Mouse (Mus musculus) hindbrain, embryonic 14.5 days (tissue): Measurements from ENCODE around the gene Ndufc1. TPM values are rescaled to one million over a fixed set of nuclear protein-coding genes. Genes with fewer than 3 reads are reported as not detected.
"Not testable (repeated sequence)": the region's sequence is repeated elsewhere in the genome, so short reads cannot be mapped to it uniquely, and the experiment has no call there.

Experiments
- ATAC-seq: fragments of 200-750 bp; cut with Nextera tagmentation; 2 replicates; pipeline ENCODE4 v1.8.0; 2017; ENCODE audit warnings: moderate number of reproducible peaks, mild to moderate bottlenecking, moderate TSS enrichment, moderate library complexity; ENCODE audit not compliant: low FRiP score
- DNase-seq: peaks from one replicate; pipeline ENCODE4 v3.0.0-alpha.2; 2015; ENCODE audit warnings: low spot score
- H3K27ac ChIP-seq: fragments of 300-500 bp; sonication (generic); 2 replicates; pipeline ENCODE4 v1.5.1; 2014; ENCODE audit warnings: mild to moderate bottlenecking, moderate library complexity
- H3K27me3 ChIP-seq: fragments of 300-500 bp; sonication (generic); 2 replicates; pipeline ENCODE4 v1.6.1; 2014; ENCODE audit warnings: mild to moderate bottlenecking, low read length, mixed read lengths; ENCODE audit not compliant: control insufficient read depth, insufficient read depth
- H3K36me3 ChIP-seq: fragments of 300-500 bp; sonication (generic); replicated peaks from 2 replicates; pipeline ENCODE4 v1.6.1; 2014; ENCODE audit not compliant: control insufficient read depth, insufficient read depth
- H3K4me1 ChIP-seq: fragments of 300-500 bp; sonication (generic); replicated peaks from 2 replicates; pipeline ENCODE4 v1.6.1; 2014; ENCODE audit warnings: antibody characterized with exemption, low read length, mixed read lengths; ENCODE audit not compliant: control insufficient read depth, insufficient read depth
- H3K4me2 ChIP-seq: fragments of 300-500 bp; sonication (generic); replicated peaks from 2 replicates; pipeline ENCODE4 v1.6.1; 2014; ENCODE audit warnings: mild to moderate bottlenecking, moderate library complexity
- H3K4me3 ChIP-seq: fragments of 300-500 bp; sonication (generic); replicated peaks from 2 replicates; pipeline ENCODE4 v1.5.1; 2014; ENCODE audit warnings: mild to moderate bottlenecking, low read length
- H3K9ac ChIP-seq: fragments of 300-500 bp; sonication (generic); 2 replicates; pipeline ENCODE4 v1.6.1; 2014
- H3K9me3 ChIP-seq: fragments of 300-500 bp; sonication (generic); 2 replicates; pipeline ENCODE4 v1.6.1; 2016; ENCODE audit warnings: low read length; ENCODE audit not compliant: control insufficient read depth
- WGBS: fragments of 180-500 bp; shearing (Covaris S2); extraction: QIAGEN DNeasy Blood & Tissue Kit; methylation state at CpG from one replicate; pipeline ENCODE4 v1.1.7; 2014; 5-methylcytosine and 5-hydroxymethylcytosine counted together
- polyA plus RNA-seq: library from polyadenylated mRNA; unstranded; fragments of >200 nt; fragmentation: Nextera tagmentation; extraction: Ambion mirVana; gene quantifications from 2 replicates; pipeline ENCODE4 v1.2.1, GENCODE M21; 2014

The Ndufc1 gene
- polyA plus RNA-seq, 1 experiment from 2014 or later, result 914 TPM

- H3K36me3 ChIP-seq, result peaks cover 5% of the 10 kb centered on the region; the same call in 1 of the 2 replicates
- no peak overlapping the region for H3K4me3 ChIP-seq
- H3K4me2 ChIP-seq, result no peak overlapping the region
- DNase-seq (no peak), ATAC-seq (no peak)
- H3K27me3 ChIP-seq, result peaks cover 32% of the 10 kb centered on the region
- 15% methylated on average over 3 of the region's 3 CpGs for WGBS
- no peak overlapping the region for H3K27ac ChIP-seq
- H3K9ac ChIP-seq, result no peak overlapping the region
- H3K9me3 ChIP-seq, result no peaks in the 10 kb centered on the region
- H3K4me1 ChIP-seq, result no peaks in the 10 kb centered on the region; the same call in 1 of the 2 replicates
These were observed 10.1 kb downstream of the Ndufc1 start for GRCm38 (mm10) chr3:51398667-51399066.

- no peak overlapping the region for H3K27ac ChIP-seq
- 46% methylated on average over 15 of the region's 15 CpGs for WGBS
- no peaks in the 10 kb centered on the region for H3K9me3 ChIP-seq
- DNase-seq (no peak), ATAC-seq (no peak)
- no peak overlapping the region for H3K9ac ChIP-seq
- no peak overlapping the region for H3K4me2 ChIP-seq
- H3K36me3 ChIP-seq, result no peaks in the 10 kb centered on the region
- peaks cover 32% of the 10 kb centered on the region for H3K27me3 ChIP-seq
- no peaks in the 10 kb centered on the region; the same call in 1 of the 2 replicates for H3K4me1 ChIP-seq
- no peak overlapping the region for H3K4me3 ChIP-seq
These were observed 11.0 kb downstream of the Ndufc1 start for GRCm38 (mm10) chr3:51397700-51398299.

- H3K4me3 ChIP-seq, result peak within 1 kb of the TSS; percentile 41
- no peaks in the 10 kb centered on the region for H3K9me3 ChIP-seq
- ATAC-seq, result peak; percentile 73
- WGBS, result 3% methylated on average over 41 of the region's 41 CpGs
- no peak for DNase-seq
- peak within 1 kb of the TSS; percentile 47; the same call in 1 of the 2 replicates for H3K9ac ChIP-seq
- no peak within 1 kb of the TSS for H3K27ac ChIP-seq
- H3K27me3 ChIP-seq, result peaks cover 32% of the 10 kb centered on the region
- H3K36me3 ChIP-seq, result no peaks in the 10 kb centered on the region
- no peaks in the 10 kb centered on the region; the same call in 1 of the 2 replicates for H3K4me1 ChIP-seq
- peak within 1 kb of the TSS; percentile 72 for H3K4me2 ChIP-seq
These were observed 12.3 kb downstream of the Ndufc1 start, which contains the start of gene Mgarp for GRCm38 (mm10) chr3:51396219-51397068. Gene Mgarp, minus strand, starts transcription at chr3:51396738.

GRCm38 (mm10) chr3:51395461-51396145, 13.2 kb downstream of the Ndufc1 start:
- Histone ChIP-seq H3K27ac (no peak overlapping the region), H3K36me3 (no peaks in the 10 kb centered on the region), H3K4me2 (no peak overlapping the region; the same call in 1 of the 2 replicates), H3K9me3 (no peaks in the 10 kb centered on the region), H3K27me3 (peaks cover 32% of the 10 kb centered on the region), H3K9ac (no peak overlapping the region), H3K4me3 (no peak overlapping the region), H3K4me1 (no peaks in the 10 kb centered on the region; the same call in 1 of the 2 replicates)
- ATAC-seq (no peak), DNase-seq (no peak)
- 17% methylated on average over 19 of the region's 19 CpGs for WGBS

- no peak for ATAC-seq
- Histone ChIP-seq H3K27ac (no peak overlapping the region), H3K36me3 (no peaks in the 10 kb centered on the region), H3K9me3 (no peaks in the 10 kb centered on the region), H3K4me2 (no peak overlapping the region), H3K27me3 (peaks cover 32% of the 10 kb centered on the region), H3K4me1 (no peaks in the 10 kb centered on the region; the same call in 1 of the 2 replicates), H3K9ac (no peak overlapping the region), H3K4me3 (no peak overlapping the region)
- no peak for DNase-seq
- WGBS, result 54% methylated on average over 3 of the region's 3 CpGs
These were observed 13.9 kb downstream of the Ndufc1 start for GRCm38 (mm10) chr3:51394881-51395280.

GRCm38 (mm10) chr3:51393651-51394050, 15.1 kb downstream of the Ndufc1 start:
- 94% methylated on average over 2 of the region's 2 CpGs for whole genome bisulfite sequencing
- no peak for DNase-seq
- no peak overlapping the region for H3K4me3 ChIP-seq

GRCm38 (mm10) chr3:51393018-51393417, 15.8 kb downstream of the Ndufc1 start:
- not testable (repeated sequence) for ATAC-seq, H3K36me3 ChIP-seq, H3K4me1 ChIP-seq, DNase-seq, H3K9ac ChIP-seq, H3K4me2 ChIP-seq, H3K4me3 ChIP-seq, H3K27ac ChIP-seq, H3K9me3 ChIP-seq
- H3K27me3 ChIP-seq, result peaks cover 32% of the 10 kb centered on the region
- 97% methylated on average over 3 of the region's 3 CpGs for WGBS

More at GRCm38 (mm10) chr3:51393651-51394050, 15.1 kb downstream of the Ndufc1 start:
- Histone ChIP-seq H3K27ac (no peak overlapping the region), H3K9ac (no peak overlapping the region), H3K4me2 (no peak overlapping the region), H3K9me3 (no peaks in the 10 kb centered on the region), H3K4me1 (no peaks in the 10 kb centered on the region; the same call in 1 of the 2 replicates), H3K27me3 (peaks cover 32% of the 10 kb centered on the region), H3K36me3 (no peaks in the 10 kb centered on the region)
- ATAC-seq, result no peak

- Histone ChIP-seq H3K27ac (no peak overlapping the region), H3K4me3 (no peak overlapping the region), H3K27me3 (peaks cover 19% of the 10 kb centered on the region), H3K4me1 (no peaks in the 10 kb centered on the region; the same call in 1 of the 2 replicates), H3K4me2 (no peak overlapping the region), H3K36me3 (no peaks in the 10 kb centered on the region), H3K9me3 (no peaks in the 10 kb centered on the region), H3K9ac (no peak overlapping the region)
- ATAC-seq, result no peak
- DNase-seq, result no peak
- WGBS, result 95% methylated on average over 5 of the region's 5 CpGs
These were observed 17.2 kb downstream of the Ndufc1 start for GRCm38 (mm10) chr3:51391591-51391990.

- peaks cover 14% of the 10 kb centered on the region for H3K27me3 ChIP-seq
- H3K27ac ChIP-seq, result no peak overlapping the region
- DNase-seq (no peak), ATAC-seq (no peak)
- no peak overlapping the region for H3K4me3 ChIP-seq
- H3K36me3 ChIP-seq, result no peaks in the 10 kb centered on the region
- no peaks in the 10 kb centered on the region for H3K4me1 ChIP-seq
- no peaks in the 10 kb centered on the region for H3K9me3 ChIP-seq
- no peak overlapping the region for H3K4me2 ChIP-seq
- 91% methylated on average over 5 of the region's 5 CpGs for WGBS
- no peak overlapping the region for H3K9ac ChIP-seq
These were observed 17.7 kb downstream of the Ndufc1 start for GRCm38 (mm10) chr3:51391095-51391494.
